Mouse (Mus musculus) C2C12 (cell line): Measurements from ENCODE around the gene Pycard.

ENCODE experiments used
- CEBPB ChIP-seq: IDR thresholded peaks from one replicate; pipeline ENCODE4 v1.6.1; 2011; ENCODE audit warnings: low read depth, mild to moderate bottlenecking, control low read depth, moderate library complexity
- CTCF ChIP-seq: IDR thresholded peaks from one replicate; pipeline ENCODE4 v1.5.1; 2011; ENCODE audit not compliant: control insufficient read depth, insufficient read depth, insufficient read length
- FOSL1 ChIP-seq: IDR thresholded peaks from one replicate; pipeline ENCODE4 v1.8.0; 2011; ENCODE audit warnings: mild to moderate bottlenecking, low read length; ENCODE audit not compliant: poor library complexity, insufficient read depth, severe bottlenecking
- MAX ChIP-seq: IDR thresholded peaks from one replicate; pipeline ENCODE4 v1.6.1; 2011; ENCODE audit warnings: mild to moderate bottlenecking, control low read depth
- MYOG ChIP-seq: IDR thresholded peaks from one replicate; pipeline ENCODE4 v1.6.1; 2011; ENCODE audit not compliant: control insufficient read depth, insufficient read length; ENCODE audit errors: extremely low read depth
- USF1 ChIP-seq: IDR thresholded peaks from one replicate; pipeline ENCODE4 v1.6.1; 2011; ENCODE audit warnings: low read depth, mild to moderate bottlenecking, control low read depth, moderate library complexity

DNA sequence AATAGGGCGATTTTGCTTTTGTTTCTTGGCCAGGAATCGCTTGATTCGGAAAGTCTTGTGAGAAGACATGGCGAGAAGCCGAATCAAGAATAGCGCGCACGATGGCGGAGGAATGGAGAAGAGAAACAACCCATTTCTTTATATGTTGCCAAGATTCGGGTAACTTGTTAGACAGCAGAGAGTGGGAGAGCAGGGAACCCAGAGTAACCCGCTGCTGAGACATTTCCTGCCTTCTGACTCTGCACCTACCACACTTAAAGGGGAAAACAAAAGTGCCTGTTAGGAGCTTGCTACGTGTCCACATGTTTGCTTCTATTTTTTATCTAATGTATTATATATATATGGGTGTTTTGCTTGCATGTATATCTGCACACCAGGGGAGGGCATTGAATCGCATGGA lies 19.4 kb upstream of the Pycard start:
- TF ChIP-seq CTCF (no peak), MAX (no peak), CEBPB (no peak), MYOG (no peak), USF1 (no peak), FOSL1 (no peak)
